Comparison of ENCODE assay signal across 8 mouse cellular contexts in the genomic region with DNA sequence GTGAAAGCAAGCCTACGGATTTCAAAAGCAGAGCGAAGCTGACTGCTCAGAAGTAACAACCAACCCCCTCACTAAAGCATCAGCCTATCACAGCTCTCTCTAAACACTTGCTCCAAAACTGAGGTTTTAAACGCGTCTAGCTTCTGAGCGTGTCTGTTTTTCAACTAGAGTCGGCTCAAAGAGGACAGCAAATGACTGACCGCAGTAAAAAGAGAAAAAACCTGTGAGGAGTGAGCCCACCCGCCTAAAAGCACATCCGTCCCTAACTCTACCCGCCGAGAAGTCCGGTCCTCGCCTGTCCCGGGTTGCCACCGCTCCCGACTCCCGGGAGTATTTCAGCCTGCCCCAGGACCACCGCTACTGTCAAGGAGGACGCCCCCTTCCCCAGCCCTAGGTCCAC. TPM values are rescaled to one million over a fixed set of nuclear protein-coding genes. Genes with fewer than 3 reads are reported as not detected.
A peak's percentile ranks its signal among the peaks of the same experiment; 100 is the strongest.
DNase-seq lines count a peak whose midpoint lies in the region; ATAC-seq and TF ChIP-seq lines count a peak whose summit lies in the region.

No protein-coding gene starts in this region.

- H3K27me3 ChIP-seq in heart, embryonic 11.5 days (ENCODE audit: control insufficient read depth, insufficient read depth, low read length), result no peaks in the 10 kb centered on the region
- no peaks in the 10 kb centered on the region for H3K27me3 ChIP-seq in spleen, adult 2 months (ENCODE audit: control insufficient read depth, insufficient read depth, low read length)
- H3K27me3 ChIP-seq in forebrain, embryonic 16.5 days (replicated peaks; ENCODE audit: control insufficient read depth, insufficient read depth, low read length), result no peaks in the 10 kb centered on the region

- peak overlapping the region; percentile 97 for H3K4me2 ChIP-seq in heart, embryonic 11.5 days
- H3K4me2 ChIP-seq in forebrain, embryonic 16.5 days (ENCODE audit: low read length), result peak overlapping the region; percentile 95

- peak overlapping the region; percentile 79 for H3K9ac ChIP-seq in heart, embryonic 11.5 days (ENCODE audit: low read depth, low read length)
- peak overlapping the region; percentile 62 for H3K9ac ChIP-seq in forebrain, embryonic 16.5 days (replicated peaks; ENCODE audit: low read depth, low read length)

- no peaks in the 10 kb centered on the region for H3K36me3 ChIP-seq in heart, embryonic 11.5 days (ENCODE audit: control insufficient read depth, insufficient read depth, low read length)
- H3K36me3 ChIP-seq in spleen, adult 2 months (ENCODE audit: control insufficient read depth, insufficient read depth, low read length), result no peaks in the 10 kb centered on the region
- no peaks in the 10 kb centered on the region for H3K36me3 ChIP-seq in forebrain, embryonic 16.5 days (ENCODE audit: control insufficient read depth, insufficient read depth)

- no peak for DNase-seq in heart, adult 9 months (ENCODE audit: low spot score in 2 of 2)
- peak in 1 of 2 experiments; percentile 8 for DNase-seq in spleen, adult 2 months (ENCODE audit: low read depth in 1 of 2, low spot score in 2 of 2)
- no peak for DNase-seq in spleen, postnatal 14 days (ENCODE audit: low spot score in 2 of 2)
- DNase-seq in lung, postnatal 36 days, result peak; percentile 8
- DNase-seq in urinary bladder, postnatal 36 days (ENCODE audit: low spot score in 2 of 2), result no peak
- no peak for DNase-seq in urinary bladder, adult 18-20 months (ENCODE audit: low spot score in 2 of 2)

- no peak for TF ChIP-seq POLR2A in spleen, adult 2 months (IDR thresholded peaks at IDR 0.05; ENCODE audit: low read depth, low read length)

- no peak for ATAC-seq in heart, embryonic 11.5 days (replicated peaks; ENCODE audit: insufficient number of reproducible peaks, low FRiP score, low TSS enrichment)
- peak; percentile 57 for ATAC-seq in forebrain, embryonic 16.5 days

- peak overlapping the region; percentile 62; the same call in 1 of the 2 replicates for H3K27ac ChIP-seq in heart, embryonic 11.5 days (ENCODE audit: low read depth, low read length)
- H3K27ac ChIP-seq in spleen, adult 2 months (ENCODE audit: insufficient read depth, low read length), result peak overlapping the region; percentile 51; the same call in 1 of the 2 replicates
- peak overlapping the region; percentile 41 for H3K27ac ChIP-seq in forebrain, embryonic 16.5 days (ENCODE audit: low read length)

- no peaks in the 10 kb centered on the region for H3K9me3 ChIP-seq in heart, embryonic 11.5 days (replicated peaks; ENCODE audit: control insufficient read depth, low read length)
- no peaks in the 10 kb centered on the region for H3K9me3 ChIP-seq in forebrain, embryonic 16.5 days (ENCODE audit: control insufficient read depth, low read length)

- peak overlapping the region; percentile 87 for H3K4me3 ChIP-seq in heart, embryonic 11.5 days (ENCODE audit: low read depth, low read length)
- peak overlapping the region; percentile 65 for H3K4me3 ChIP-seq in spleen, adult 2 months (ENCODE audit: extremely low read depth, insufficient read depth, insufficient read length)
- peak overlapping the region; percentile 65 for H3K4me3 ChIP-seq in forebrain, embryonic 16.5 days (replicated peaks; ENCODE audit: low read length)

- H3K4me1 ChIP-seq in heart, embryonic 11.5 days (ENCODE audit: control insufficient read depth, insufficient read depth, low read length), result peaks cover 22% of the 10 kb centered on the region
- H3K4me1 ChIP-seq in spleen, adult 2 months (ENCODE audit: control insufficient read depth, insufficient read depth, insufficient read length), result no peaks in the 10 kb centered on the region; the same call in 1 of the 2 replicates
- peaks cover 14% of the 10 kb centered on the region for H3K4me1 ChIP-seq in forebrain, embryonic 16.5 days (replicated peaks; ENCODE audit: control insufficient read depth, insufficient read depth, low read length)

- WGBS in heart, embryonic 11.5 days (ENCODE audit: insufficient replicate concordance), result under 1% methylated on average over 19 of the region's 19 CpGs
- WGBS in spleen, adult 2 months, result under 1% methylated on average over 19 of the region's 19 CpGs
- WGBS in forebrain, embryonic 16.5 days, result 0% methylated on average over 19 of the region's 19 CpGs

- no peak for TF ChIP-seq CTCF in spleen, adult 2 months (IDR thresholded peaks at IDR 0.05; ENCODE audit: extremely low read depth, insufficient read depth, insufficient read length, insufficient replicate concordance)

RNA-seq across cellular contexts. Expression of a gene that starts 0.6 kb away (rescaled TPM):
- 7.9 and 10.6 TPM in 2 replicates for polyA plus RNA-seq in heart, embryonic 11.5 days (2014; fragmentation: Nextera tagmentation; extraction: Ambion mirVana)
- 5.0 and 7.3 TPM in 2 replicates for polyA plus RNA-seq in spleen, adult 2 months (2012; rRNA removed)
- polyA plus RNA-seq in forebrain, embryonic 16.5 days (2015; fragmentation: Nextera tagmentation; extraction: Ambion mirVana), result 9.2 and 10.6 TPM in 2 replicates

RNA-seq across cellular contexts. Expression of a gene that starts 8.5 kb away (rescaled TPM):
- polyA plus RNA-seq in heart, embryonic 11.5 days (2014; fragmentation: Nextera tagmentation; extraction: Ambion mirVana), result not detected in 2 replicates
- polyA plus RNA-seq in spleen, adult 2 months (2012; rRNA removed), result not detected in 2 replicates
- not detected in 2 replicates for polyA plus RNA-seq in forebrain, embryonic 16.5 days (2015; fragmentation: Nextera tagmentation; extraction: Ambion mirVana)

RNA-seq across cellular contexts. Expression of a gene that starts 47.2 kb away (rescaled TPM):
- polyA plus RNA-seq in heart, embryonic 11.5 days (2014; fragmentation: Nextera tagmentation; extraction: Ambion mirVana), result 7.7 and 8.2 TPM in 2 replicates
- polyA plus RNA-seq in spleen, adult 2 months (2012; rRNA removed), result 1.1 and 1.6 TPM in 2 replicates
- polyA plus RNA-seq in forebrain, embryonic 16.5 days (2015; fragmentation: Nextera tagmentation; extraction: Ambion mirVana), result 37.8 and 41.7 TPM in 2 replicates
